Mouse (Mus musculus) kidney, postnatal 0 days (tissue): ENCODE measurements around the gene 4931406P16Rik. TPM values are rescaled to one million over a fixed set of nuclear protein-coding genes. Genes with fewer than 3 reads are reported as not detected.
A peak's percentile ranks its signal among the peaks of the same experiment; 100 is the strongest.

Experiments used
- ATAC-seq: fragments of 200-750 bp; cut with Nextera tagmentation; replicated peaks from 2 replicates; pipeline ENCODE4 v1.8.0; 2017; ENCODE audit warnings: low read depth, moderate number of reproducible peaks, moderate TSS enrichment, moderate library complexity; ENCODE audit not compliant: low FRiP score
- DNase-seq: peaks from one replicate; pipeline ENCODE4 v3.0.0-alpha.2; 2016; ENCODE audit warnings: low spot score
- H3K27ac ChIP-seq: fragments of 300-500 bp; sonication (generic); 2 replicates; pipeline ENCODE4 v1.5.1; 2014; ENCODE audit warnings: mild to moderate bottlenecking
- H3K27me3 ChIP-seq: fragments of 300-500 bp; sonication (generic); 2 replicates; pipeline ENCODE4 v1.6.1; 2014; ENCODE audit warnings: low read length, mixed read lengths; ENCODE audit not compliant: insufficient read depth
- H3K36me3 ChIP-seq: fragments of 300-500 bp; sonication (generic); 2 replicates; pipeline ENCODE4 v1.6.1; 2014; ENCODE audit warnings: low read length, mixed read lengths; ENCODE audit not compliant: insufficient read depth
- H3K4me1 ChIP-seq: fragments of 300-500 bp; sonication (generic); replicated peaks from 2 replicates; pipeline ENCODE4 v1.6.1; 2014; ENCODE audit warnings: antibody characterized with exemption, low read length, mixed read lengths; ENCODE audit not compliant: insufficient read depth
- H3K4me2 ChIP-seq: fragments of 300-500 bp; sonication (generic); 2 replicates; pipeline ENCODE4 v1.6.1; 2014; ENCODE audit warnings: mild to moderate bottlenecking, low read length, moderate library complexity, mixed read lengths
- H3K4me3 ChIP-seq: fragments of 300-500 bp; sonication (generic); replicated peaks from 2 replicates; pipeline ENCODE4 v1.5.1; 2014; ENCODE audit warnings: low read depth, low read length
- H3K9ac ChIP-seq: fragments of 300-500 bp; sonication (generic); 2 replicates; pipeline ENCODE4 v1.6.1; 2014; ENCODE audit warnings: low read depth, low read length
- H3K9me3 ChIP-seq: fragments of 300-500 bp; sonication (generic); replicated peaks from 2 replicates; pipeline ENCODE4 v1.6.1; 2016; ENCODE audit warnings: low read length, inconsistent platforms, mixed read lengths
- CTCF ChIP-seq: IDR thresholded peaks from 2 replicates; pipeline ENCODE4 v1.5.1; 2016; ENCODE audit warnings: antibody characterized with exemption, low read depth, mild to moderate bottlenecking, moderate library complexity
- WGBS: fragments of 180-500 bp; shearing (Covaris S2); extraction: QIAGEN DNeasy Blood & Tissue Kit; methylation state at CpG from one replicate; pipeline ENCODE4 v1.1.7; 2014; 5-methylcytosine and 5-hydroxymethylcytosine counted together
- polyA plus RNA-seq: library from polyadenylated mRNA; unstranded; fragments of >200 nt; fragmentation: Nextera tagmentation; extraction: Ambion mirVana; gene quantifications from 2 replicates; pipeline ENCODE4 v1.2.1, GENCODE M21; 2015

4931406P16Rik gene
- polyA plus RNA-seq, 1 experiment from 2014 or later: 41.2 TPM

DNA sequence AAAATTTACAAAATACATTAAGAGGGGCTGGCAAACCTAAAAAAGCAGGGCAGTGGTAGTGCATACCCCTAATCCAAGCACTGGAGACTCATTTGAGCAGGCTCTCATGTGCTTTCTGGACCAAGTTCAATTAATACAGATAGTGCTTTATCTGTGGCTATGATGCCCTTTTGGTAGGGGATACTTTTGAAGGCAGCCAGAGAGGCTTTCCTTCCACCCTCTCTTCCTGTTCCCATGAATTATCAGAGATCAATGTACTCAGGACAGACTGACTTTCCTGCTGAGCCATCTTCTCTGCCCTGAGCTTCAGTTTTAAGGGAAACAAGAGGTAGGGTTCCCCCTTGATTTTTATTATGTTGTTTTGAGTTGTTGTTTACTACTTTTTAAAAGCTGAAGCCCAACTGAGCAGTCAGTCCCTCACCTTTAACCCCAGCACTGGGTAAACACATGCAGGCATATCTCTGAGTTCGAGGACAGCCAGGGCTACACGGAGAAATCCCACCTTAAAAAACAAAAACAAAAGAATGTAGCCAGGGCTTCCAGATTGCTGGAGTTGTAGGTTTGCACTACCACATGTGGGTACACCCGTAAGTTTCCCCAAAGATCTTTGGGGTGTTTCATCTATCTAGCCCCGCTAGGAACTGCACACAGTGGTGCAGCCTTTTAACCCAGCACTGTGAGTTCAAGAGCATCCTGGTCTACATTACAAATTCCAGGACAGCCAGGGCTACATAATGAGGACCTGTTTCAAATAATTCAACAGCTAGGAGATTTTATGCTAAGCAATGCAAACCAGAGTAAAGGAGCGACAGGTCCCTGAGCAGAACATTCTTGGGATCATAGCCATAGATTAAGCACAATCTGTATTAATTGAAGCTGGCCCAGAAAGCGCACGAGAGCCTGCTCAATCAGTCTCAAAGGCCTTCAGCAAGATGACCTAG, 80.3 kb downstream of the 4931406P16Rik start:
- TF ChIP-seq CTCF: no peak
- H3K36me3 ChIP-seq: peaks cover 3% of the 10 kb centered on the region; the same call in 1 of the 2 replicates
- peak overlapping the region; percentile 46 for H3K4me3 ChIP-seq
- DNase-seq (no peak), ATAC-seq (no peak)
- H3K4me1 ChIP-seq: peaks cover 18% of the 10 kb centered on the region
- WGBS: 44% methylated on average over 7 of the region's 7 CpGs
- H3K27me3 ChIP-seq: no peaks in the 10 kb centered on the region
- peak overlapping the region; percentile 67 for H3K4me2 ChIP-seq
- H3K9me3 ChIP-seq: no peaks in the 10 kb centered on the region
- peak overlapping the region; percentile 64 for H3K9ac ChIP-seq
- peak overlapping the region; percentile 91 for H3K27ac ChIP-seq

DNA sequence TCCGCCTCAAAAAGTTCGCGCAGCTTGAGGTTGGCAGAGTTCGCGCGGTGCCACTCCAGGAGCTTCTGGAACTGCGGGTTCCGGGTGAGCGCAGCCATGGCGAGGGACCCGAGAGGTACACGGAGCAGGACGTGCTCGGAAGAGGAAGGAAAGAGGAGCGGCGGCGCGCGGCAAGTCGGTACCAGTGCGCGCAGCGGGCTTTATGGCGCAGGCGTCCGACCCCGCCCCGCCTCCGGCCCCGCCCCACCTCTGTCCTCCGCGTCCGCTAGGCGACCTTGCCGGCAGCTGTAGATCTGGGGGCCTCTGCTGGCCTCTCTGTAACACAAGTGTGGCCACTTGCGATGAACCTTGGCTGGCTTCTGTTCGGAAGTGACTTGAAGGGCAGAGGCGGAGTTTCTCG, 83.2 kb downstream of the 4931406P16Rik start, which contains the start of gene Gpi1:
TSS of gene Gpi1 (minus strand) at position 221 of the 400 bp plus-strand sequence.
- WGBS: under 1% methylated on average over 39 of the region's 39 CpGs

DNA sequence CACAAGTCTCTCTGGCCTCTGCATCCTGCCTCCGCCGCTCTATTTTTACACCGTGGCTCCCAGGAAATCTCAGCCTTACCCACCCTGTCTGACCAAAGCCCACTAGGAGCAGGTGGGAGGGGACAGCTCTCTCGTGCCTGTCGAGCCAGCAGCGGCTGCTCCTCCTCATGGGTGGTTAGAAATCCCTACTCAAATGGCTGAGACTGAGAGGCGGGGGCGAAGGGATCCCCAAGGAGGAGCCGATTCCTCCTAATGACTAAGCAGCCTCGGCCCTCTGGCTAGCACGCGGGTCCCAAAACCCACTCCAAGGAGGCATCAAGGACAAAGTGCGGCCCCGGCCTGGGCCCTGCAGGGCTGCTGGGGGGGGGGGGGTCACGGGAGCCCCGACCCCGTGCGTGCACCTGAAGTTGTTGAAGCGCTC, 83.7 kb downstream of the 4931406P16Rik start:
- peaks cover 22% of the 10 kb centered on the region for H3K36me3 ChIP-seq
- H3K27me3 ChIP-seq: no peaks in the 10 kb centered on the region

More for the DNA sequence above, 83.2 kb downstream of the 4931406P16Rik start, which contains the start of gene Gpi1:
- peaks cover 19% of the 10 kb centered on the region for H3K36me3 ChIP-seq
- peak within 1 kb of the TSS; percentile 81 for H3K4me2 ChIP-seq
- H3K27ac ChIP-seq: peak within 1 kb of the TSS; percentile 88
- no peaks in the 10 kb centered on the region for H3K27me3 ChIP-seq
- H3K9ac ChIP-seq: peak within 1 kb of the TSS; percentile 84
- TF ChIP-seq CTCF: peak; percentile 56
- peak within 1 kb of the TSS; percentile 86 for H3K4me3 ChIP-seq
- ATAC-seq (peak; percentile 76), DNase-seq (peak; percentile 94)
- H3K4me1 ChIP-seq: peaks cover 22% of the 10 kb centered on the region
- H3K9me3 ChIP-seq: no peaks in the 10 kb centered on the region

DNA sequence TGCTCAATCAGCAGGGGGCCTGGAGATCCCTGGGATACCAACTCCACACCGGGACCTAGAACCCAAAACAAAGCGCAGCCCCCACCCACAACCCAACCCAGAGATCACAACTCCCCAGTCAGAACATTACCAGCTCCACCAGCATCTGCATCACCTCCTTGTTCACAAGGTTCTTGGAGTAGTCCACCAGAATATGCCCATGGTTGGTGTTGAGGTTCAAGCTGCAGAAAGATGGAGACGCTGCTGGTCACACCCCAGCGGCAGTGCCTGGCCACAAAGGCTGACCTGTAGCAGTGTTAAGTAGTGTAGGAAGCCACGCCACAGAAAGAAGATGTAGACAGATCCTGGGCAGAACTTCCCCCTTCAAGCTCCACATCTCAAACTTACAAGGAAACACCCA, 84.2 kb downstream of the 4931406P16Rik start:
- no peaks in the 10 kb centered on the region for H3K27me3 ChIP-seq
- 19% methylated on average over 5 of the region's 5 CpGs for WGBS
- no peak for TF ChIP-seq CTCF
- peaks cover 25% of the 10 kb centered on the region for H3K36me3 ChIP-seq
- peak overlapping the region; percentile 81 for H3K4me2 ChIP-seq
- H3K9me3 ChIP-seq: no peaks in the 10 kb centered on the region
- peaks cover 22% of the 10 kb centered on the region for H3K4me1 ChIP-seq
- peak overlapping the region; percentile 88 for H3K27ac ChIP-seq
- peak overlapping the region; percentile 84 for H3K9ac ChIP-seq
- DNase-seq: peak; percentile 19
- no peak for ATAC-seq
- peak overlapping the region; percentile 86 for H3K4me3 ChIP-seq

More for the DNA sequence above, 83.7 kb downstream of the 4931406P16Rik start:
- Histone ChIP-seq H3K4me3 (peak overlapping the region; percentile 86), H3K4me1 (peaks cover 22% of the 10 kb centered on the region), H3K9ac (peak overlapping the region; percentile 84), H3K27ac (peak overlapping the region; percentile 88), H3K9me3 (no peaks in the 10 kb centered on the region), H3K4me2 (peak overlapping the region; percentile 81)
- DNase-seq (peak; percentile 84), ATAC-seq (peak; percentile 31)
- no peak for TF ChIP-seq CTCF
- WGBS: under 1% methylated on average over 19 of the region's 19 CpGs

DNA sequence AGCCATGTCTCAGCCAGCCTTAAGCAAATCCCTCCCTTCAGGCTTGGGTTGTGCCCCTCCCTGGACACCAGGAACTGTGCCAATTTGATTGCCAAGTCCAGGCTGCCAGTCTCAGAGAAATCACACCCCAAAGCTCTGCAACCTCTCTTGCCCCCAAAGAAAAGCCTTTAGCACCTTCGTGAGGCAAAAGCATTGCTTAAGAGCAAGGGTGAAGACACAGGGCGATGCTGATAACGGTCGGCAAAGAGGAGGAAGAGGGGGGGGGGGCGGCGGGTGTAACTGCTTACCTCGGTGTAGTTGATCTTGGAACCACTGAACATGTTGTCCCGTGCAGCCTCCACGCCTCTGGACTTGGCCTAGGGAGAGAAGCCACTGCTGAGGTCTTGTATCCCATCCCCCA, 84.7 kb downstream of the 4931406P16Rik start:
- peaks cover 28% of the 10 kb centered on the region for H3K36me3 ChIP-seq

DNA sequence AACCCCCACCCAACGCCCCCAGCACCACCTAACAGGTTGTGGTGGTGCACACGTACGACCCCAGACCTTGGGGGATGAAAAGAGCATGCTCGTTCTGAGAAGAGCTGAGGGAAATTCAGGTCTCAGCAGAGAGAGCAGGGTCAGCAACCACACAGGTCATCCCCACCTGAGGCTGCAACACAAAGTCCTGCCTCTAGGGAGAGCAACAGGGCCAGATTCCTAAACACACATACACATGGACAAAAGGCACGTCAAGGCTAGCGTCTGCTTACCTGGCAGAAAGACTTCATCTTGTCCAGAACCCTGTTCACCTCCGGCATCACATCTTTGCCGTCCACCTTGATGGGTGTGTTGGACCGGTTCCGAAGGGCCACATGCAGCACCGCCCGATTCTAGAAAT, 86.5 kb downstream of the 4931406P16Rik start:
- ATAC-seq: no peak
- H3K9me3 ChIP-seq: no peaks in the 10 kb centered on the region
- no peak for DNase-seq
- H3K4me3 ChIP-seq: no peak overlapping the region
- H3K27me3 ChIP-seq: no peaks in the 10 kb centered on the region
- peak; percentile 13; the same call in 1 of the 2 replicates for TF ChIP-seq CTCF
- no peak overlapping the region for H3K4me2 ChIP-seq
- no peak overlapping the region for H3K9ac ChIP-seq
- no peak overlapping the region for H3K27ac ChIP-seq
- H3K4me1 ChIP-seq: peaks cover 14% of the 10 kb centered on the region; the same call in 1 of the 2 replicates
- peaks cover 42% of the 10 kb centered on the region for H3K36me3 ChIP-seq
- 90% methylated on average over 12 of the region's 12 CpGs for WGBS

More for the DNA sequence above, 84.7 kb downstream of the 4931406P16Rik start:
- H3K9ac ChIP-seq: 0 out of 2 replicates have a peak overlapping the region, but pooled peaks have one; percentile 19
- no peaks in the 10 kb centered on the region for H3K9me3 ChIP-seq
- H3K4me1 ChIP-seq: peaks cover 22% of the 10 kb centered on the region
- TF ChIP-seq CTCF: no peak
- peak overlapping the region; percentile 81 for H3K4me2 ChIP-seq
- H3K27ac ChIP-seq: no peak overlapping the region
- H3K4me3 ChIP-seq: peak overlapping the region; percentile 86; the same call in 1 of the 2 replicates
- 29% methylated on average over 7 of the region's 9 CpGs for WGBS
- no peaks in the 10 kb centered on the region for H3K27me3 ChIP-seq
- DNase-seq (no peak), ATAC-seq (no peak)
